18 mouse cellular contexts compared by ENCODE assay signal in the genomic region with DNA sequence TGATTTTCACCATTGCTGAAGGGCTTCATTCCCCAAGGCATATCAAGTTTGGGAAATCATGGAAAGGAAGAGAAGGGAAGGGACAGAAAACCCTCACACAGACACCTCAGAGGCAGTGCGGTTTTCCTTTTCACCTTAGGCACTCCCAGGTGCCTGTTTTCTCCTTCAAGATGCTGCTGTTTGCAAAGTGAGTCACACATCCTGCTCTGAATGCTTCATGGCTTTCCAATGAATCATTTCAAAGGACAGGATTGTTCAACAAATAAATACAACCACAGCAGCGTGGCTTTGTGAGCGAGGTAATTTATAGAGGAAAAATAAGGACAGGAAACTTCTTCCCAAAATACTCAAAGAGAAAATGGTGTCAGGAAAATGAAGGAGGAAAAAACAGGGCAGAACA. TPM values are rescaled to one million over a fixed set of nuclear protein-coding genes. Genes with fewer than 3 reads are reported as not detected.
DNase-seq lines count a peak whose midpoint lies in the region; ATAC-seq lines count a peak whose summit lies in the region.
"Had no signal": no experiment of that assay in that cellular context is flagged by ENCODE, and none has a peak within 500 bp of the region (broad histone marks: within the 10 kb centered on the region; RNA-seq: fewer than 3 reads in every experiment).

No protein-coding gene starts in this region.

- no peak overlapping the region for H3K9ac ChIP-seq in forebrain, embryonic 16.5 days (replicated peaks; ENCODE audit: low read depth, low read length)
- no peak overlapping the region for H3K9ac ChIP-seq in stomach, embryonic 15.5 days
- H3K9ac ChIP-seq: hindbrain, embryonic 12.5 days; limb, embryonic 15.5 days; lung, embryonic 14.5 days had no signal

- no peaks in the 10 kb centered on the region for H3K36me3 ChIP-seq in forebrain, embryonic 16.5 days (ENCODE audit: control insufficient read depth, insufficient read depth)
- H3K36me3 ChIP-seq in forebrain, embryonic 10.5 days (replicated peaks): no peaks in the 10 kb centered on the region
- H3K36me3 ChIP-seq in stomach, embryonic 15.5 days: no peaks in the 10 kb centered on the region
- H3K36me3 ChIP-seq: hindbrain, embryonic 12.5 days; midbrain, embryonic 10.5 days had no signal

- intact Hi-C loops in gastrocnemius, postnatal 14 days (cut with DNase I; ENCODE audit: low total_unique reads): no loop called here

- H3K4me1 ChIP-seq in forebrain, embryonic 16.5 days (replicated peaks; ENCODE audit: control insufficient read depth, insufficient read depth, low read length): 0 out of 2 replicates have a peak, but pooled peaks cover under 1% of the 10 kb centered on the region
- H3K4me1 ChIP-seq in forebrain, embryonic 10.5 days: peaks cover 8% of the 10 kb centered on the region
- peaks cover 4% of the 10 kb centered on the region; the same call in 1 of the 2 replicates for H3K4me1 ChIP-seq in stomach, embryonic 15.5 days
- H3K4me1 ChIP-seq: limb, embryonic 15.5 days had no signal

- WGBS in forebrain, embryonic 16.5 days: 80% methylated on average over 3 of the region's 3 CpGs
- WGBS in forebrain, embryonic 10.5 days: 89% methylated on average over 3 of the region's 3 CpGs
- 56% methylated on average over 3 of the region's 3 CpGs for WGBS in stomach, embryonic 15.5 days

- no peak for ATAC-seq in forebrain, embryonic 16.5 days
- ATAC-seq in stomach, embryonic 15.5 days (ENCODE audit: insufficient read depth, low FRiP score, low read depth): no peak

- no peak overlapping the region for H3K4me3 ChIP-seq in forebrain, embryonic 16.5 days (replicated peaks; ENCODE audit: low read length)
- H3K4me3 ChIP-seq in forebrain, embryonic 10.5 days: no peak overlapping the region
- H3K4me3 ChIP-seq in stomach, embryonic 15.5 days (replicated peaks): no peak overlapping the region
- H3K4me3 ChIP-seq: hindbrain, embryonic 12.5 days; limb, embryonic 15.5 days; midbrain, embryonic 10.5 days had no signal

- no peak for DNase-seq in forebrain, embryonic 10.5 days (ENCODE audit: extremely low spot score, low spot score)
- peak; percentile 5 for DNase-seq in lung, postnatal 10 days
- DNase-seq in lung, postnatal 14 days: no peak
- peak; percentile 56 for DNase-seq in NIH3T3 (ENCODE audit: low read depth)
- DNase-seq in gastrocnemius, postnatal 14 days: no peak
- DNase-seq: cerebellum, adult 9-11 months; gastrocnemius, postnatal 36 days; kidney, adult 18-20 months; kidney, postnatal 36 days; lung, embryonic 14.5 days; thymus, postnatal 4 days had no signal

- H3K4me2 ChIP-seq in forebrain, embryonic 16.5 days (ENCODE audit: low read length): no peak overlapping the region
- H3K4me2 ChIP-seq in stomach, embryonic 15.5 days: no peak overlapping the region
- H3K4me2 ChIP-seq: hindbrain, embryonic 12.5 days; limb, embryonic 15.5 days; lung, embryonic 14.5 days had no signal

- no peaks in the 10 kb centered on the region for H3K9me3 ChIP-seq in forebrain, embryonic 16.5 days (ENCODE audit: control insufficient read depth, low read length)
- H3K9me3 ChIP-seq in forebrain, embryonic 10.5 days: no peaks in the 10 kb centered on the region
- H3K9me3 ChIP-seq in stomach, embryonic 15.5 days: no peaks in the 10 kb centered on the region
- H3K9me3 ChIP-seq: hindbrain, embryonic 12.5 days; limb, embryonic 15.5 days; midbrain, embryonic 10.5 days had no signal

- no peaks in the 10 kb centered on the region for H3K27me3 ChIP-seq in forebrain, embryonic 16.5 days (replicated peaks; ENCODE audit: control insufficient read depth, insufficient read depth, low read length)
- no peaks in the 10 kb centered on the region for H3K27me3 ChIP-seq in forebrain, embryonic 10.5 days (ENCODE audit: poor library complexity, severe bottlenecking)
- H3K27me3 ChIP-seq in stomach, embryonic 15.5 days (replicated peaks): no peaks in the 10 kb centered on the region
- H3K27me3 ChIP-seq: hindbrain, embryonic 12.5 days; limb, embryonic 15.5 days had no signal

- H3K27ac ChIP-seq in forebrain, embryonic 16.5 days (ENCODE audit: low read length): peak overlapping the region; percentile 27; the same call in 1 of the 2 replicates
- no peak overlapping the region for H3K27ac ChIP-seq in forebrain, embryonic 10.5 days
- peak overlapping the region; percentile 16; the same call in 1 of the 2 replicates for H3K27ac ChIP-seq in stomach, embryonic 15.5 days
- H3K27ac ChIP-seq: hindbrain, embryonic 12.5 days; limb, embryonic 15.5 days; midbrain, embryonic 10.5 days had no signal

RNA-seq across cellular contexts. Expression of a gene that starts 47.3 kb away (rescaled TPM):
- polyA plus RNA-seq in forebrain, embryonic 16.5 days (2015; fragmentation: Nextera tagmentation; extraction: Ambion mirVana): 2.9 and 3.1 TPM in 2 replicates
- 1.3 and 2.2 TPM in 2 replicates for polyA plus RNA-seq in forebrain, embryonic 10.5 days (2016; fragmentation: Nextera tagmentation; extraction: Ambion mirVana)
- polyA plus RNA-seq in stomach, embryonic 15.5 days (2015; fragmentation: Nextera tagmentation; extraction: Ambion mirVana): 2.7 TPM in 2 replicates
- 1 to 10 TPM; 1.4 to 1.7 TPM for total RNA-seq in gastrocnemius, postnatal 14 days (2021)

RNA-seq across cellular contexts. Expression of a gene that starts 52.8 kb away (rescaled TPM):
- polyA plus RNA-seq in forebrain, embryonic 16.5 days (2015; fragmentation: Nextera tagmentation; extraction: Ambion mirVana): not detected in 2 replicates
- polyA plus RNA-seq in forebrain, embryonic 10.5 days (2016; fragmentation: Nextera tagmentation; extraction: Ambion mirVana): 0.50 TPM in 1 of 2 replicates, not detected in the other
- 0.28 TPM in 1 of 2 replicates, not detected in the other for polyA plus RNA-seq in stomach, embryonic 15.5 days (2015; fragmentation: Nextera tagmentation; extraction: Ambion mirVana)
- total RNA-seq in gastrocnemius, postnatal 14 days (2021): 1 to 10 TPM in 1 of 2 experiments, not detected in 1; 1.9 TPM
- polyA plus RNA-seq: heart, embryonic 16.5 days; hindbrain, embryonic 12.5 days; limb, embryonic 15.5 days; lung, embryonic 14.5 days; midbrain, embryonic 10.5 days; stomach, embryonic 16.5 days had no signal

RNA-seq across cellular contexts. Expression of a gene that starts 53.2 kb away (rescaled TPM):
- polyA plus RNA-seq in forebrain, embryonic 16.5 days (2015; fragmentation: Nextera tagmentation; extraction: Ambion mirVana): 26.8 and 27.5 TPM in 2 replicates
- polyA plus RNA-seq in forebrain, embryonic 10.5 days (2016; fragmentation: Nextera tagmentation; extraction: Ambion mirVana): 16.0 and 19.2 TPM in 2 replicates
- polyA plus RNA-seq in stomach, embryonic 15.5 days (2015; fragmentation: Nextera tagmentation; extraction: Ambion mirVana): 35.2 and 36.5 TPM in 2 replicates
- total RNA-seq in gastrocnemius, postnatal 14 days (2021): 10 to 100 TPM; 49.9 to 51.2 TPM

RNA-seq across cellular contexts. Expression of a gene that starts 54.1 kb away (rescaled TPM):
- polyA plus RNA-seq in forebrain, embryonic 16.5 days (2015; fragmentation: Nextera tagmentation; extraction: Ambion mirVana): 97.2 and 114 TPM in 2 replicates
- 132 and 137 TPM in 2 replicates for polyA plus RNA-seq in forebrain, embryonic 10.5 days (2016; fragmentation: Nextera tagmentation; extraction: Ambion mirVana)
- polyA plus RNA-seq in stomach, embryonic 15.5 days (2015; fragmentation: Nextera tagmentation; extraction: Ambion mirVana): 87.3 and 92.0 TPM in 2 replicates
- total RNA-seq in gastrocnemius, postnatal 14 days (2021): 10 to 100 TPM; 37.9 to 40.2 TPM

RNA-seq across cellular contexts. Expression of a gene that starts 55.2 kb away (rescaled TPM):
- 58.7 and 69.5 TPM in 2 replicates for polyA plus RNA-seq in forebrain, embryonic 16.5 days (2015; fragmentation: Nextera tagmentation; extraction: Ambion mirVana)
- 24.0 and 25.4 TPM in 2 replicates for polyA plus RNA-seq in forebrain, embryonic 10.5 days (2016; fragmentation: Nextera tagmentation; extraction: Ambion mirVana)
- polyA plus RNA-seq in stomach, embryonic 15.5 days (2015; fragmentation: Nextera tagmentation; extraction: Ambion mirVana): 13.4 and 15.5 TPM in 2 replicates
- 1 to 10 TPM; 3.1 TPM for total RNA-seq in gastrocnemius, postnatal 14 days (2021)

Comparison
In these comparisons a context has a peak if more than half of its experiments do, and no peak if none do; other contexts are left out.
1. DNase-seq: peak in lung, postnatal 10 days (single experiment) and NIH3T3 (single experiment); none in forebrain, embryonic 10.5 days (single experiment), lung, postnatal 14 days (single experiment) and gastrocnemius, postnatal 14 days (single experiment).